Mouse (Mus musculus) kidney, embryonic 14.5 days (tissue): ENCODE data around the gene Krtap6-1. TPM values are rescaled to one million over a fixed set of nuclear protein-coding genes. Genes with fewer than 3 reads are reported as not detected.

ENCODE experiments used
- polyA plus RNA-seq: library from polyadenylated mRNA; unstranded; fragments of >200 nt; fragmentation: Nextera tagmentation; extraction: Ambion mirVana; gene quantifications from 2 replicates; pipeline ENCODE4 v1.2.1, GENCODE M21; 2014

Krtap6-1 gene
- polyA plus RNA-seq, 1 experiment from 2014 or later = not detected

Other genes with a start within 250 kb of the Krtap6-1 start
- gene Gm20741, start 219.5 kb upstream of the Krtap6-1 start, polyA plus RNA-seq = not detected in 2 replicates
- not detected in 2 replicates for gene Krtap15, start 211.5 kb upstream of the Krtap6-1 start, polyA plus RNA-seq
- gene Krtap14, start 205.6 kb upstream of the Krtap6-1 start, polyA plus RNA-seq = not detected in 2 replicates
- not detected in 2 replicates for gene Krtap19-1, start 162.3 kb upstream of the Krtap6-1 start, polyA plus RNA-seq
- not detected in 2 replicates for gene Krtap19-2, start 157.4 kb upstream of the Krtap6-1 start, polyA plus RNA-seq
- gene Krtap19-3, start 153.7 kb upstream of the Krtap6-1 start, polyA plus RNA-seq = not detected in 2 replicates
- not detected in 2 replicates for gene Krtap19-4, start 146.6 kb upstream of the Krtap6-1 start, polyA plus RNA-seq
- gene Krtap19-5, start 135.2 kb upstream of the Krtap6-1 start, polyA plus RNA-seq = not detected in 2 replicates
- gene Krtap19-9b, start 99.4 kb upstream of the Krtap6-1 start, polyA plus RNA-seq = not detected in 2 replicates
- gene Krtap16-3, start 68.8 kb upstream of the Krtap6-1 start, polyA plus RNA-seq = not detected in 2 replicates
- gene Krtap22-2, start 20.9 kb upstream of the Krtap6-1 start, polyA plus RNA-seq = not detected in 2 replicates
- not detected in 2 replicates for gene Gm10229, start 16.4 kb upstream of the Krtap6-1 start, polyA plus RNA-seq
- not detected in 2 replicates for gene Gm10228, start 9.8 kb downstream of the Krtap6-1 start, polyA plus RNA-seq
- gene Krtap6-5, start 16.2 kb downstream of the Krtap6-1 start, polyA plus RNA-seq = not detected in 2 replicates
- not detected in 2 replicates for gene 1110025L11Rik, start 32.3 kb downstream of the Krtap6-1 start, polyA plus RNA-seq
- gene Krtap6-3, start 52.3 kb downstream of the Krtap6-1 start, polyA plus RNA-seq = not detected in 2 replicates
- not detected in 2 replicates for gene Gm6358, start 109.2 kb downstream of the Krtap6-1 start, polyA plus RNA-seq
- not detected in 2 replicates for gene Gm10061, start 119.4 kb downstream of the Krtap6-1 start, polyA plus RNA-seq
- gene Gm9789, start 126.3 kb downstream of the Krtap6-1 start, polyA plus RNA-seq = not detected in 2 replicates
- gene Gm7735, start 137.8 kb downstream of the Krtap6-1 start, polyA plus RNA-seq = not detected in 2 replicates
- not detected in 2 replicates for gene 1110057P08Rik, start 143.0 kb downstream of the Krtap6-1 start, polyA plus RNA-seq
- not detected in 2 replicates for gene Krtap20-2, start 174.2 kb downstream of the Krtap6-1 start, polyA plus RNA-seq